Mouse (Mus musculus) G1E-ER4 (cell line): Measurements from ENCODE around the gene Brd3. TPM values are rescaled to one million over a fixed set of nuclear protein-coding genes. Genes with fewer than 3 reads are reported as not detected.

ENCODE experiments used
- GATA1 ChIP-seq: IDR thresholded peaks from one replicate; pipeline ENCODE4 v1.8.0; 2012; ENCODE audit warnings: low read length, inconsistent platforms
- polyA plus RNA-seq: library from polyadenylated mRNA; stranded (reverse); fragments of >175 nt; gene quantifications from 2 replicates; pipeline ENCODE4 v1.2.3, GENCODE M21; 2012

The Brd3 gene
- polyA plus RNA-seq, 1 experiment = 101 TPM

DNA sequence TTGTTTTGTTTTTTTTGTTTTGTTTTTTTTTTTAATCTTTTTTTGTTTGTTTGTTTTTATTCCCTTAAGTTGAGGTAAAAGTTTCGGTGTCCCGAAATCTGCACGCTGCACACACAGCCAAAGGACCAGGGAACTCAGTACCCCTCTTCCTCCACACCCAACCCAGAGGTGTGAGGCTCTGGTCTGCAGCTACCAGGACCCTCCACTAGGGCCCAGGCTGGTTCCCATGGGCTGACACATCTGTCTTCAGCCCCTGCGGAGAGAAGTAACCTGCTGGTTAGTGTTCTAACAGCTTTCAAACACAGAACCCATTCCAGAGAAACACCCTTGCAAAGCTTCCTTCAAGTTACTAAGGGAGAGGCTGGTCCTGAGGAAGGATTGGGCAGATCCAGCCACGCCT, 59.7 kb downstream of the Brd3 start:
- TF ChIP-seq GATA1 = no peak

- no peak for TF ChIP-seq GATA1
Observed at GRCm38 (mm10) chr2:27446812-27447211, 60.6 kb downstream of the Brd3 start.

DNA sequence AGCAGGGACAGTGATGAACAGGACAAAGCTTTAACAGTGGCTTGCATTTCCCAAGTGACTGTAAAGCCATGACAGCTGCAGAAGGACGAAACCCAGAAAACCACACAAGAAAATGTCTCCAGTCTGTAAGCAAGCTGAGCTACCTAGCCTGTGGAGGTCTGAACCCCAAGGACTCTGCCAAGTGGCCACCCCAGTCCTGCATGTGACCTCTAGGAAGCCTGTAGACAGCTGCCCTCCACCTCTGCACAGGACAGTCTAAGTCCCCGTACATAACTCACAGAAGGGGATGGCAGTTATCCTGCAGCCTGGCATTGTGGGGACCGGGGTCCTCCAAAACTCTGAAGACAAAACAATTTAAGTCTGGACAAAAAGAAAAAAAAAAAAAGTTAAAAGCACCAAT, 61.6 kb downstream of the Brd3 start:
- no peak for TF ChIP-seq GATA1

- TF ChIP-seq GATA1 = no peak
Observed at GRCm38 (mm10) chr2:27443450-27443708, 64.1 kb downstream of the Brd3 start.

DNA sequence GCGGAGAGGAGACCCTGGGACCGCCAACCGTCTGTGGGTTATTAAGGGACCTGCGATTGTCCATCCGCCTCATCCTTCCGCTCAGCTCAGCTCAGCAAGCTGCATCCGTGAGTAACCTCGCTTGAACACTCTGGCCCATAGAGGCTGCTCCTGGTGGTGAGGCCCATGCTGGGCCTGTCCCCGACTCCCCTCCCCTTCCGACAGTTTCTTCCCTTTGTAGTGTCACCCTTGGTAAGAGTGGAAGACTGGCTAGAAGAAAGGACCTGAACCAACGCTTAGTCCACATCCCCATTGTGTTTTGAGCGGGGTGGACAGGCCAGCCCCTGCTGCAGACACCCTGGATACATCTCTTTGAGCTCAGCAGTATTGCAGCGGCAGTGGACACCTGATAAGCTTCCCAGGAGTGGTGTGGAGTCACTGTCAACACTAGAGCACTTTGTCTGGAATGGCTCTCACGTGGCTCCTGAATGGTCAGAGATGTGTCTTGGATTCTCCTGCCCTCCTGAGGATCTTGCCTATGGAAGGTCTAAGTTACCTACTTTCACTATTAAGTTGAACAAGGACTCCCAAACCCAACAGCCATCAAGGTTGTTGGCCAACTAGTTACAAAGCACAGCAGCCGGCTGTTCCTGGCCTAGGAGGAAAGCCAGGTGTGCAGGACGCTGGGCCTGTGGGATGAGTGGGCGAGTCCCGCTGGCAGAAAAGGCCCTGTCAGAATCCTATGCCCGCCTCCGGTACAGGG, 64.6 kb downstream of the Brd3 start:
- no peak for TF ChIP-seq GATA1

- no peak for TF ChIP-seq GATA1
Observed at GRCm38 (mm10) chr2:27441767-27442707, 65.4 kb downstream of the Brd3 start, which contains the start of gene Brd3os. TSS of gene Brd3os (plus strand) at chr2:27442324.

GRCm38 (mm10) chr2:27438281-27438680, 69.2 kb downstream of the Brd3 start:
- TF ChIP-seq GATA1 = no peak

- no peak for TF ChIP-seq GATA1
Observed at GRCm38 (mm10) chr2:27437876-27438275, 69.6 kb downstream of the Brd3 start.

GRCm38 (mm10) chr2:27432599-27432998, 74.9 kb downstream of the Brd3 start:
- TF ChIP-seq GATA1 = no peak

DNA sequence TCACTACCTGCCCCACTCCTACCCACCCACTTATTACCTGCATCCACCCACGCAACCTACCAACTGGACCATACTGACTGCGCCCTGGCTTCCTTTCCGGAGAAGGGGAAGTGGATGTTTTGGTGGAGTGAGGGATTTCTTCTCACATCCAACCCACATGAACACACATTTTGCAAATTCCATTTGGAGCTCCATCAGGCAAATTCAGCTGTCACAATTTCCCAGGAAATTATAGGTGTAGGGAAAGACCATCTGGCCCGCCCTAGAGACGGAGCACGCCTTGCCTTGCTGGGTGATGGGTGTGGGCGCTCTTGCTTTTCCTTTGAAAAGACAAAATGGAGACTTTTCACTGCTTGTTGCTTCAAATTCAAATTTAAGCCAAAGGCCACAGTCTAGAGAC, 76.8 kb downstream of the Brd3 start:
- TF ChIP-seq GATA1 = no peak

DNA sequence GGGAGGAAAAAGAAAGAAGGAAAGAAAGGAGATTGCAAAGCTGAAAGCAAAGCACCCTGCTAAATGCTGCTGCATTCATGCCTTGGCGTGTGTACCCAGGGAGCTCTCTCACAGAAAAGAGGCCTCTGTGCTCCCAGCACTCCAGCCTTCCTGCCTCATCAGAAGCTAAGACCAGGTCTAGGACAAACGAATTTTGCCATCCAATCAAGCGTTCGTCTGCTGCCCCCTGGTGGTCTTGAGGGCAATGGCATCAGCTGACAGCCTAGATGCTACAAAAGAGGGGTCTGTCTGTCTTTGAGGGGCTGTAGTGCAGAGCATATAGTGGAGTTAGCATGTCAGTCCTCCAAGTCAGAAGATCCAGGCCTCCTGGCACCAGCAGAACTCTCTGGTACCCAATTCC, 79.4 kb downstream of the Brd3 start:
- TF ChIP-seq GATA1 = no peak

- no peak for TF ChIP-seq GATA1
Observed at GRCm38 (mm10) chr2:27426855-27427457, 80.5 kb downstream of the Brd3 start, which contains the start of gene Vav2. TSS of gene Vav2 (minus strand) at chr2:27427033.

DNA sequence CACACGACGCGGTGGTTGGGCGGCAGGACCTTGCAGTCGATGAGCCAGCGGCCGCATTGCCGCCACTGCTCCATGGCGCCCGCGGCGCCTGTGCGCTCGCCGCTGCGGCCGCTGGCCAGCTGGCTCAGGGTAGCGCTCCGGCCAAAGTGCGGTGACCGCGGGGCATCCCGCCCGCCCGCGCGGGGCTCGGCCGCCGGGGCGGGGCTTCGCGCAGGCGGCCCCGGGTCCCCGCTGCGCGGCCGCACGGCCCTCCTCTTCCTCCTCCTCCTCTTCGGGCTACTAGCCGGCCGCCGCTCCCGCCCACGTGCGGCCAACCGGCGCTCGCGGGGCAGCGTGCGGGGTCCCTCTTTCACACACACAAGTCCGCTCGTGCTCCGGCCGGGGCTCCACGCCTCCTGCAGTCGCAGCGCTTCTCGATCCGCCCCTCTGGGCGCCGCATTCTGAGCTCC, 81.0 kb downstream of the Brd3 start:
- TF ChIP-seq GATA1 = no peak

GRCm38 (mm10) chr2:27425751-27426405, 81.6 kb downstream of the Brd3 start:
- TF ChIP-seq GATA1 = no peak

GRCm38 (mm10) chr2:27425161-27425611, 82.3 kb downstream of the Brd3 start:
- TF ChIP-seq GATA1 = no peak

GRCm38 (mm10) chr2:27423596-27423995, 83.9 kb downstream of the Brd3 start:
- TF ChIP-seq GATA1 = no peak
